Mouse (Mus musculus): ENCODE measurements around the gene Stab2.

DNA sequence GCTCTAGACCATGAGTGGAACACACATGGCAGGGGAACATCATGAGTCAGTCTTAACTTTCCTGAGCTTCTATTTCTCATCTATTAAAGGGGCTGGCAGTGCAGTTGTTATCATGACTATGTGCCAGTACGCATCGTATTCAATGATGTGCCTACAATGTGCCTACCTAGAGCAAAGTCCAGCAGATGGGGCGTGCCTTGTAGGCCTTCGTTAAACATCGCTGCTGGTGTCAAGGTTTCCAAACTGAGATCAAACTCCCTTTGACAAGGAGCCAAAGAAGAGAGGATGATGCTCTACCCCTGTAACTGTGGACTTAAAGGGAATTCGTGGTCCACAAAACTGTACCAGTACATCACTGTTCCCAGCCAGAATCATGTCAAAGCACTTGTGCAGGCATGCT is 145.3 kb downstream of the Stab2 start:
- TF ChIP-seq CHD2 (IDR thresholded peaks at IDR 0.05; ENCODE audit: low read depth, low read length) (no peak), ZNF384 (IDR thresholded peaks at IDR 0.05; ENCODE audit: low read depth, low read length) (no peak)
